Mouse (Mus musculus) hindbrain, embryonic 10.5 days (tissue): Measurements from ENCODE around the gene Sesn1. TPM values are rescaled to one million over a fixed set of nuclear protein-coding genes. Genes with fewer than 3 reads are reported as not detected.

Source experiments
- DNase-seq: peaks from one replicate; pipeline ENCODE4 v3.0.0-alpha.2; 2017; ENCODE audit warnings: low spot score
- H3K27ac ChIP-seq: fragments of 300-500 bp; sonication (generic); 2 replicates; pipeline ENCODE4 v1.5.1; 2016; ENCODE audit warnings: mild to moderate bottlenecking, moderate library complexity
- H3K27me3 ChIP-seq: fragments of 300-500 bp; sonication (generic); 2 replicates; pipeline ENCODE4 v1.6.1; 2016; ENCODE audit warnings: mild to moderate bottlenecking; ENCODE audit not compliant: poor library complexity, insufficient read depth, severe bottlenecking
- H3K36me3 ChIP-seq: fragments of 300-500 bp; sonication (generic); 2 replicates; pipeline ENCODE4 v1.6.1; 2016; ENCODE audit warnings: mild to moderate bottlenecking, moderate library complexity
- H3K4me1 ChIP-seq: fragments of 300-500 bp; sonication (generic); replicated peaks from 2 replicates; pipeline ENCODE4 v1.6.1; 2016; ENCODE audit warnings: mild to moderate bottlenecking
- H3K4me3 ChIP-seq: fragments of 300-500 bp; sonication (generic); 2 replicates; pipeline ENCODE4 v1.5.1; 2016; ENCODE audit warnings: mild to moderate bottlenecking, moderate library complexity
- H3K9me3 ChIP-seq: fragments of 300-500 bp; sonication (generic); 2 replicates; pipeline ENCODE4 v1.6.1; 2016; ENCODE audit warnings: mild to moderate bottlenecking, moderate library complexity
- WGBS: fragments of 180-500 bp; shearing (Covaris S2); methylation state at CpG from one replicate; pipeline ENCODE4 v1.1.7; 2016; 5-methylcytosine and 5-hydroxymethylcytosine counted together
- polyA plus RNA-seq: library from polyadenylated mRNA; unstranded; fragments of >200 nt; fragmentation: Nextera tagmentation; extraction: Ambion mirVana; gene quantifications from 2 replicates; pipeline ENCODE4 v1.2.1, GENCODE M21; 2016

Sesn1 gene
- polyA plus RNA-seq = 17.6 and 18.2 TPM in 2 replicates

- H3K4me3 ChIP-seq = peak within 1 kb of the TSS; percentile 65
- H3K9me3 ChIP-seq = no peaks in the 10 kb centered on the region
- H3K4me1 ChIP-seq = peaks cover 35% of the 10 kb centered on the region
- under 1% methylated on average over 69 of the region's 69 CpGs for WGBS
- peak; percentile 95 for DNase-seq
- no peaks in the 10 kb centered on the region for H3K36me3 ChIP-seq
- H3K27me3 ChIP-seq = no peaks in the 10 kb centered on the region
- H3K27ac ChIP-seq = peak within 1 kb of the TSS; percentile 96
Observed at GRCm38 (mm10) chr10:41809771-41810563, at the start of gene Sesn1, which contains the start of gene Cep57l1. Gene Sesn1 (plus strand): TSS chr10:41809935. Gene Cep57l1 (minus strand): TSS chr10:41809871.

- no peaks in the 10 kb centered on the region for H3K9me3 ChIP-seq
- H3K27ac ChIP-seq = no peak overlapping the region
- peaks cover 6% of the 10 kb centered on the region; the same call in 1 of the 2 replicates for H3K4me1 ChIP-seq
- no peak for DNase-seq
- H3K4me3 ChIP-seq = no peak overlapping the region
- H3K36me3 ChIP-seq = no peaks in the 10 kb centered on the region
- H3K27me3 ChIP-seq = no peaks in the 10 kb centered on the region
- 60% methylated on average over 3 of the region's 3 CpGs for WGBS
Observed at GRCm38 (mm10) chr10:41760866-41761265, 48.9 kb upstream of the Sesn1 start.

GRCm38 (mm10) chr10:41763741-41764385 is 45.9 kb upstream of the Sesn1 start:
- Histone ChIP-seq H3K27me3 (no peaks in the 10 kb centered on the region), H3K4me3 (no peak overlapping the region), H3K27ac (no peak overlapping the region), H3K4me1 (peaks cover 6% of the 10 kb centered on the region; the same call in 1 of the 2 replicates), H3K9me3 (no peaks in the 10 kb centered on the region), H3K36me3 (no peaks in the 10 kb centered on the region)
- WGBS = 81% methylated on average over 3 of the region's 3 CpGs
- DNase-seq = no peak

- Histone ChIP-seq H3K9me3 (no peaks in the 10 kb centered on the region), H3K36me3 (no peaks in the 10 kb centered on the region), H3K27me3 (no peaks in the 10 kb centered on the region), H3K4me1 (peaks cover 6% of the 10 kb centered on the region; the same call in 1 of the 2 replicates), H3K4me3 (no peak overlapping the region), H3K27ac (no peak overlapping the region)
- no peak for DNase-seq
- WGBS = 91% methylated on average over 4 of the region's 4 CpGs
Observed at GRCm38 (mm10) chr10:41765586-41765985, 44.1 kb upstream of the Sesn1 start.

GRCm38 (mm10) chr10:41766280-41766679 is 43.5 kb upstream of the Sesn1 start:
- WGBS = 72% methylated on average over 4 of the region's 4 CpGs
- no peaks in the 10 kb centered on the region for H3K27me3 ChIP-seq
- no peaks in the 10 kb centered on the region for H3K4me1 ChIP-seq
- no peak for DNase-seq
- no peak overlapping the region for H3K27ac ChIP-seq
- no peaks in the 10 kb centered on the region for H3K9me3 ChIP-seq
- no peak overlapping the region for H3K4me3 ChIP-seq
- no peaks in the 10 kb centered on the region for H3K36me3 ChIP-seq

- Histone ChIP-seq H3K27ac (no peak overlapping the region), H3K27me3 (no peaks in the 10 kb centered on the region), H3K36me3 (no peaks in the 10 kb centered on the region), H3K4me3 (no peak overlapping the region), H3K4me1 (no peaks in the 10 kb centered on the region), H3K9me3 (no peaks in the 10 kb centered on the region)
- no peak for DNase-seq
- 88% methylated on average over 6 of the region's 6 CpGs for WGBS
Observed at GRCm38 (mm10) chr10:41767254-41767653, 42.5 kb upstream of the Sesn1 start.

GRCm38 (mm10) chr10:41792375-41792774 is 17.4 kb upstream of the Sesn1 start:
- Histone ChIP-seq H3K4me1 (no peaks in the 10 kb centered on the region), H3K9me3 (peaks cover 34% of the 10 kb centered on the region), H3K4me3 (no peak overlapping the region), H3K27me3 (no peaks in the 10 kb centered on the region), H3K27ac (no peak overlapping the region), H3K36me3 (peaks cover 35% of the 10 kb centered on the region)
- 88% methylated on average over 6 of the region's 6 CpGs for WGBS
- no peak for DNase-seq

- H3K27ac ChIP-seq = no peak overlapping the region
- no peaks in the 10 kb centered on the region for H3K4me1 ChIP-seq
- peaks cover 59% of the 10 kb centered on the region for H3K9me3 ChIP-seq
- no peak for DNase-seq
- no peak overlapping the region for H3K4me3 ChIP-seq
- H3K36me3 ChIP-seq = peaks cover 75% of the 10 kb centered on the region
- WGBS = 96% methylated on average over 8 of the region's 8 CpGs
- no peaks in the 10 kb centered on the region for H3K27me3 ChIP-seq
Observed at GRCm38 (mm10) chr10:41797253-41797652, 12.5 kb upstream of the Sesn1 start.

GRCm38 (mm10) chr10:41803467-41803866 is 6.3 kb upstream of the Sesn1 start:
- peaks cover 61% of the 10 kb centered on the region for H3K36me3 ChIP-seq
- peaks cover 52% of the 10 kb centered on the region for H3K9me3 ChIP-seq
- 96% methylated on average over 8 of the region's 8 CpGs for WGBS
- no peak overlapping the region for H3K4me3 ChIP-seq
- no peaks in the 10 kb centered on the region for H3K27me3 ChIP-seq
- H3K27ac ChIP-seq = no peak overlapping the region
- H3K4me1 ChIP-seq = no peaks in the 10 kb centered on the region
- no peak for DNase-seq

GRCm38 (mm10) chr10:41804711-41805110 is 5.0 kb upstream of the Sesn1 start:
- Histone ChIP-seq H3K27ac (no peak overlapping the region), H3K36me3 (peaks cover 49% of the 10 kb centered on the region), H3K9me3 (peaks cover 41% of the 10 kb centered on the region), H3K4me1 (no peaks in the 10 kb centered on the region), H3K4me3 (no peak overlapping the region), H3K27me3 (no peaks in the 10 kb centered on the region)
- no peak for DNase-seq
- WGBS = 90% methylated on average over 3 of the region's 3 CpGs

- Histone ChIP-seq H3K36me3 (peaks cover 37% of the 10 kb centered on the region), H3K27ac (no peak overlapping the region), H3K4me3 (no peak overlapping the region), H3K27me3 (no peaks in the 10 kb centered on the region), H3K9me3 (peaks cover 32% of the 10 kb centered on the region), H3K4me1 (peaks cover under 1% of the 10 kb centered on the region; the same call in 1 of the 2 replicates)
- WGBS = 86% methylated on average over 2 of the region's 2 CpGs
- no peak for DNase-seq
Observed at GRCm38 (mm10) chr10:41805729-41806355, 3.9 kb upstream of the Sesn1 start.

- Histone ChIP-seq H3K4me3 (peak overlapping the region; percentile 65), H3K27me3 (no peaks in the 10 kb centered on the region), H3K27ac (peak overlapping the region; percentile 96), H3K9me3 (no peaks in the 10 kb centered on the region), H3K4me1 (peaks cover 33% of the 10 kb centered on the region), H3K36me3 (0 out of 2 replicates have a peak, but pooled peaks cover 4% of the 10 kb centered on the region)
- WGBS = 4% methylated on average over 25 of the region's 25 CpGs
- DNase-seq = peak; percentile 85
Observed at GRCm38 (mm10) chr10:41809080-41809770, 510 bp upstream of the Sesn1 start.
